Mouse (Mus musculus): ENCODE data around the gene Hsh2d.

DNA sequence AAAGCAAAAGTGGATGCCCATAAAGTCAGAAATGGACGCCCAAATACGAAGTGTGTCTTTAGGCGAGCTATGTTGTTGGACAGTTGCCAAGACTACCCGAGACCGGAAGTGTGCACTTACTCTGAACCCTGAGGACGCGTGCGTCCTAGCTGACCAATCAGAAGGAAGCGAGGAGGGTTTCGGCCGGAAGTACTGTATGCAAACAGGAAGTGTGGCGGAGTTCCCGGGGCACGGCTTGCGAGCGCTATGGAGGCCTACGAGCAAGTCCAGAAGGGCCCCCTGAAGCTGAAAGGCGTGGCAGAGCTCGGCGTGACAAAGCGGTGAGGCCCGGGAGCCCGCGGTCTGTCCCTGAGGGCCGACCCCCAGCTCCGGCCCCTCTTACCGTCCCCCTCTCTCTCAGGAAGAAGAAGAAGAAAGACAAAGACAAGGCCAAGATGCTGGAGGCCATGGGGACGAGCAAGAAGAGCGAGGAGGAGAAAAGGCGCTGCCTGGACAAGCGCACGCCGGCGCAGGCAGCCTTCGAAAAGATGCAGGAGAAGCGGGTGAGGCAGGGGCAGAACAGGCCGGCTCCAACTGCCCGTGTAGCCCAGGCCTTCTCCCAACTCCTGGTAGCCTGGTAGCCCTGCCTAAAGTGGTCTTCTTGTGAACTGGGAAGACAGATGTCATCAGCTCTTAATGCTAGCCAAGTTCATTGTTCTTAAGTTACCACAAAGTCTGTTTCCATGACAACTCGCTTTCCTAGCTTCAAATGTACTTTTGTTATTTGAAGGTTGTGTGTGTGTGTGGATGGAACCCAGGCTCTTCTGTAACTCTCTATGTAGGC, 30.3 kb downstream of the Hsh2d start, which contains the start of gene Fam32a:
- TF ChIP-seq TAL1 (conservative IDR thresholded peaks at IDR 0.05; ENCODE audit: low read depth, low read length): no peak
- no peak for TF ChIP-seq POLR2AphosphoS5 (IDR thresholded peaks at IDR 0.05; ENCODE audit: insufficient replicate concordance, low read depth, low read length)

Measured in G1E (cell line).